Mouse (Mus musculus): ENCODE measurements around the gene Tepp. TPM values are rescaled to one million over a fixed set of nuclear protein-coding genes. Genes with fewer than 3 reads are reported as not detected.

Tepp gene
- polyA plus RNA-seq, 1 experiment = 0.40 TPM

- Histone ChIP-seq H3K27ac (ENCODE audit: insufficient read depth, low read length) (no peak overlapping the region), H3K4me3 (ENCODE audit: insufficient read depth, low read length) (no peak overlapping the region), H3K4me1 (ENCODE audit: control insufficient read depth, insufficient read depth, low read length) (peaks cover 8% of the 10 kb centered on the region)
- TF ChIP-seq POLR2A (IDR thresholded peaks at IDR 0.05; ENCODE audit: extremely low read depth, insufficient read depth, low read length) = no peak
- peak; percentile 65 for TF ChIP-seq CTCF (IDR thresholded peaks at IDR 0.05; ENCODE audit: extremely low read depth, insufficient read depth, low read length)
Measured at GRCm38 (mm10) chr8:95346643-95347545, 36.5 kb downstream of the Tepp start.

DNA sequence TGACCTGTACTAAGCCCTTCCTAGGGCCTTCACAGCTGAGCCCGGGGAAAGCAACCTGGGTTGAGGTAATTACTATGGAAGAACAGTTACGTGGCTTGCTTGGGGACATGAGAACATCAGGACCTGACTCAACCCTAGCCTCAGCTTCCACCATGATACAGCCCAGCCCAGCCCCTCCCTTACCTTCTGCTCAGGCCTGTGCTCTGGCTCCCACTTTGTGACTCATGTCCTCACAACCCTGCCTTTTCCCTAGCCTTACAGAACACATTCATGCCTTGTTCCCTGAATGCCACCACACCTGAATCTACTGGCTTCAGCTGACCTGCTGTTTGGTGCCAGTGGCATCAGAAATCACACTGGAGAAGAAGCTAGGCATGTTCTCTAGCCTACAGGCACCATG, 38.0 kb downstream of the Tepp start:
- H3K27ac ChIP-seq (ENCODE audit: insufficient read depth, low read length) = no peak overlapping the region; the same call in 1 of the 2 replicates
- peaks cover 8% of the 10 kb centered on the region for H3K4me1 ChIP-seq (ENCODE audit: control insufficient read depth, insufficient read depth, low read length)
- TF ChIP-seq CTCF (IDR thresholded peaks at IDR 0.05; ENCODE audit: extremely low read depth, insufficient read depth, low read length) (no peak), POLR2A (IDR thresholded peaks at IDR 0.05; ENCODE audit: extremely low read depth, insufficient read depth, low read length) (no peak)
- no peak overlapping the region for H3K4me3 ChIP-seq (ENCODE audit: insufficient read depth, low read length)

GRCm38 (mm10) chr8:95348811-95349630, 38.7 kb downstream of the Tepp start:
- TF ChIP-seq POLR2A (IDR thresholded peaks at IDR 0.05; ENCODE audit: extremely low read depth, insufficient read depth, low read length) (no peak), CTCF (IDR thresholded peaks at IDR 0.05; ENCODE audit: extremely low read depth, insufficient read depth, low read length) (0 out of 2 replicates have a peak, but pooled peaks have one; percentile 7)
- Histone ChIP-seq H3K4me1 (ENCODE audit: control insufficient read depth, insufficient read depth, low read length) (peaks cover 8% of the 10 kb centered on the region), H3K4me3 (ENCODE audit: insufficient read depth, low read length) (no peak overlapping the region), H3K27ac (ENCODE audit: insufficient read depth, low read length) (no peak overlapping the region; the same call in 1 of the 2 replicates)

DNA sequence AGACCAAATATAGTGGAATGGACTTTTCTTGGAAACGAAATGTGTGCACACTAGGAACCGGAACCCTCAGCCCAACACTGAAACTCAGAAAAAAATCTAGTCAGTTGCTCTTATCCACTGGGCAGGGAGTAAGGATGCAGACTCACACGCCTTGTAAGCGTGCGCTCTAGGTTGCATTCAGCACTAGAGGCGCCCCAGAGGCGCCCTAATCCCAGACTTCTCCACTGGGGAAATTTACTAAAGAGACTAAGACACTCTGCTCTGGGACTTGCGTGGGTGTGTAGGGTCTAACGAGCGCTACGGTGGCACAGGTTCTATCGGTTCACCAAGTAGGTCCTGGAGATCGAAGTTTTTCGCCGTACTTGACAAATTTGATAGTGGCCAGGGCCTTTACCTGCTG, 41.1 kb downstream of the Tepp start:
- H3K27ac ChIP-seq (ENCODE audit: insufficient read depth, low read length) = no peak overlapping the region
- H3K4me3 ChIP-seq (ENCODE audit: insufficient read depth, low read length) = peak overlapping the region; percentile 46; the same call in 1 of the 2 replicates
- peaks cover 8% of the 10 kb centered on the region for H3K4me1 ChIP-seq (ENCODE audit: control insufficient read depth, insufficient read depth, low read length)
- TF ChIP-seq CTCF (IDR thresholded peaks at IDR 0.05; ENCODE audit: extremely low read depth, insufficient read depth, low read length) (no peak), POLR2A (IDR thresholded peaks at IDR 0.05; ENCODE audit: extremely low read depth, insufficient read depth, low read length) (no peak)

GRCm38 (mm10) chr8:95352151-95352870, 41.9 kb downstream of the Tepp start, which contains the start of gene Mmp15:
Mmp15 (plus strand) TSS chr8:95352268.
- Histone ChIP-seq H3K4me3 (ENCODE audit: insufficient read depth, low read length) (peak within 1 kb of the TSS; percentile 46), H3K27ac (ENCODE audit: insufficient read depth, low read length) (no peak within 1 kb of the TSS), H3K4me1 (ENCODE audit: control insufficient read depth, insufficient read depth, low read length) (peaks cover 8% of the 10 kb centered on the region)
- TF ChIP-seq CTCF (IDR thresholded peaks at IDR 0.05; ENCODE audit: extremely low read depth, insufficient read depth, low read length) (no peak), POLR2A (IDR thresholded peaks at IDR 0.05; ENCODE audit: extremely low read depth, insufficient read depth, low read length) (0 out of 2 replicates have a peak, but pooled peaks have one; percentile 43)

GRCm38 (mm10) chr8:95352871-95353866, 42.8 kb downstream of the Tepp start:
- no peak overlapping the region for H3K27ac ChIP-seq (ENCODE audit: insufficient read depth, low read length)
- peaks cover 8% of the 10 kb centered on the region for H3K4me1 ChIP-seq (ENCODE audit: control insufficient read depth, insufficient read depth, low read length)
- TF ChIP-seq POLR2A (IDR thresholded peaks at IDR 0.05; ENCODE audit: extremely low read depth, insufficient read depth, low read length) (no peak), CTCF (IDR thresholded peaks at IDR 0.05; ENCODE audit: extremely low read depth, insufficient read depth, low read length) (no peak)
- peak overlapping the region; percentile 46 for H3K4me3 ChIP-seq (ENCODE audit: insufficient read depth, low read length)

GRCm38 (mm10) chr8:95354606-95355005, 44.2 kb downstream of the Tepp start:
- H3K4me1 ChIP-seq (ENCODE audit: control insufficient read depth, insufficient read depth, low read length) = peaks cover 1% of the 10 kb centered on the region; the same call in 1 of the 2 replicates
- no peak for TF ChIP-seq CTCF (IDR thresholded peaks at IDR 0.05; ENCODE audit: extremely low read depth, insufficient read depth, low read length)
- no peak for TF ChIP-seq POLR2A (IDR thresholded peaks at IDR 0.05; ENCODE audit: extremely low read depth, insufficient read depth, low read length)
- H3K4me3 ChIP-seq (ENCODE audit: insufficient read depth, low read length) = no peak overlapping the region
- no peak overlapping the region for H3K27ac ChIP-seq (ENCODE audit: insufficient read depth, low read length)

Data from cortical plate, adult 2 months (tissue).